Mouse (Mus musculus) brain, embryonic 14.5 days (tissue): ENCODE results near the gene Il31ra.

Source experiments
- CTCF ChIP-seq: fragments of 200-500 bp; IDR thresholded peaks from 2 replicates; pipeline ENCODE4 v1.5.1; 2012; ENCODE audit warnings: inconsistent platforms, mild to moderate bottlenecking, moderate library complexity, borderline replicate concordance; ENCODE audit not compliant: insufficient read depth, insufficient read length; ENCODE audit errors: extremely low read depth
- POLR2A ChIP-seq: fragments of 200-500 bp; IDR thresholded peaks from 2 replicates; pipeline ENCODE4 v1.6.1; 2012; ENCODE audit warnings: mild to moderate bottlenecking, inconsistent platforms, borderline replicate concordance; ENCODE audit not compliant: poor library complexity, insufficient read depth, insufficient read length, severe bottlenecking; ENCODE audit errors: extremely low read depth

DNA sequence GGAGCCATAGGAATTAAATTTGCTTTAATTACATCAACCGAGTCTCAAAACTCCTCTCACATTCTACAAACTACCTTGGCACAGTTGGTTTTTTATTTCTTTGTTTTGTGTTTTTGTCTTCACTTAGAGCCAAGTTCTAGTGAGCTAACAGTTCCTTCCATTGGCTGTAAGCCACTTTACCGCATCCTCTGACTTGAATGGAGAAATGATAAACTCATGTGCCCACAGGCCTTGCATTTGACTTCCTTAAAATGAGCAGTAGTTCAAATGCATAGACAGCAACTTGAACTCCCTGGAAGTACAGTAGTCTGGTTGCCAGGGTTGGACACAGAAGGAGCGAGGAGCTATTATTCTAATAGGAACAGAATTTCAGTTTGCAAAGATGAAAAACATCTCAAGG, 48.7 kb upstream of the Il31ra start:
- TF ChIP-seq POLR2A (no peak), CTCF (no peak)
